Mouse (Mus musculus) c-Kit-positive CD71-positive TER-119-negative erythroid progenitor cells, embryonic 14.5 days (primary cell): ENCODE data around the gene Vmac.

Source experiments
- DNase-seq: peaks from one replicate; pipeline ENCODE4 v3.0.0-alpha.2; 2013; ENCODE audit warnings: low read depth

The Vmac gene

GRCm38 (mm10) chr17:56686801-56687200, 31.0 kb downstream of the Vmac start:
- no peak for DNase-seq

- no peak for DNase-seq
These were observed 33.2 kb downstream of the Vmac start for GRCm38 (mm10) chr17:56684649-56685048.

DNA sequence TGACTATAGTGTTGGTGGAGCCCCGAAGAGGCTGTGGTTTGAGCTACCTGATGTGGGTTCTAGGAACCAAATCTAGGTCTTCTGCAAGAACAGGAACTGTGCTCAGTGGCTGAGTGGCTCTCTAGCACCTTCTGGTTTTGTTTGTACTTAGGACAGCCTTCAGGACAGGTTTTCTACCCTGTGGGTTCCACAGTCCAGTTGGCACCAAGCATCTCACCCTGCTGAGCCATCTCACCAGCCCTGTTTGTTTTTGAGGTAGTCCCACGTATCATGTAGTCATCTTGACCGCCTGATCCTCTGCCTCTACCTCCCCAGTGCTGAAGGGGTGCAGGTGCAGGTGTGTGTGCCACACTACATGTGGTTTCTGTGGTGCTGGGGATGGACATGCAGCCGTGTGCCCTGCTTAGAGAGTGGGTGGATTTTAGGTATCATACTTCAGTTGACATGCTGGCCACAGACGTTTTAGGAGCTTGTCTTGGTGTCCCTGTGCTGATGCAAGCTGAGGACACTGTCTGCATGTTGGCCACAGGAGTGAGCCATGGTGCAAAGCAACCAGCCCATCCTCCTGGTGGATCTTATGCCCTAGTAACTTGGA, 34.2 kb downstream of the Vmac start:
- no peak for DNase-seq

GRCm38 (mm10) chr17:56682880-56683279, 34.9 kb downstream of the Vmac start:
- no peak for DNase-seq

- no peak for DNase-seq
These were observed 36.0 kb downstream of the Vmac start for GRCm38 (mm10) chr17:56681791-56682190.

GRCm38 (mm10) chr17:56673647-56674416, 44.0 kb downstream of the Vmac start:
- DNase-seq = no peak

DNA sequence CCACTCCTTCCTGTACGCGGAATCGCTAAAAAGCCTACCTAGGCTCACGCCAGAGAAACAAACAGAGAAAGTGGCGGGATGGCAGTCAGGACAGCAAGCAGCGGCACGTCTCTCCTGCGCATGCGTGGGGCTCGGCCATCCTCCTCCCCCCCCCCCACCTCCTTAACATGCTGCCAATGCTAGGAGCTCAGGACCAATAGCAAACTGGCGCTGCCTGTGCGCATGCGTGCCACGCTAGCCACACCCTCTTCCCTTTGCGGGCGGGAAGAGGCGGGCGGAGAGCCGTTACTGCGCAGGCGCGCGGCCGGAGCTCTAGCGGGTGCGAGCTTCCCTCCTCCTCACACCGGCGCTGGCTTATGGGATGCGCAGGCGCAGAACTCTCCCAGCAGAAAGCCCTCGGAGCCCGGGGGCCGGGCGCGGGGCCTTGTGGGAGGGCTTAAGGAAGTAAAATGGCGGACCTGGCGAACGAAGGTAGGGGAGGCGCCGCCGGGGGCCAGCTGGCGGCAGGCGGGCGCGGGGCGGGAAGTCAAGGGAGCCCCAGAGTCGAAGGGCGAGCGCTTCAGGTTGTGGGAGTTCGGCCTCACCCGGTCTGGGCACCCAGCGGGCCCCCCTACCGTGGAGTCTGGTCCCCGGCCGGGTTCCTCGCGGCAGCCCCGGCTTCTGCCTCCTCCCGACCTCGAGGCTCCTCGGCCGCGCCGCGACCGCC, 44.7 kb downstream of the Vmac start, which contains the start of gene Ranbp3:
Gene Ranbp3 (plus strand): TSS at position 354 of the 706 bp plus-strand sequence.
- DNase-seq = peak; percentile 98

- DNase-seq = no peak
These were observed 48.1 kb downstream of the Vmac start for GRCm38 (mm10) chr17:56669766-56670165.

DNA sequence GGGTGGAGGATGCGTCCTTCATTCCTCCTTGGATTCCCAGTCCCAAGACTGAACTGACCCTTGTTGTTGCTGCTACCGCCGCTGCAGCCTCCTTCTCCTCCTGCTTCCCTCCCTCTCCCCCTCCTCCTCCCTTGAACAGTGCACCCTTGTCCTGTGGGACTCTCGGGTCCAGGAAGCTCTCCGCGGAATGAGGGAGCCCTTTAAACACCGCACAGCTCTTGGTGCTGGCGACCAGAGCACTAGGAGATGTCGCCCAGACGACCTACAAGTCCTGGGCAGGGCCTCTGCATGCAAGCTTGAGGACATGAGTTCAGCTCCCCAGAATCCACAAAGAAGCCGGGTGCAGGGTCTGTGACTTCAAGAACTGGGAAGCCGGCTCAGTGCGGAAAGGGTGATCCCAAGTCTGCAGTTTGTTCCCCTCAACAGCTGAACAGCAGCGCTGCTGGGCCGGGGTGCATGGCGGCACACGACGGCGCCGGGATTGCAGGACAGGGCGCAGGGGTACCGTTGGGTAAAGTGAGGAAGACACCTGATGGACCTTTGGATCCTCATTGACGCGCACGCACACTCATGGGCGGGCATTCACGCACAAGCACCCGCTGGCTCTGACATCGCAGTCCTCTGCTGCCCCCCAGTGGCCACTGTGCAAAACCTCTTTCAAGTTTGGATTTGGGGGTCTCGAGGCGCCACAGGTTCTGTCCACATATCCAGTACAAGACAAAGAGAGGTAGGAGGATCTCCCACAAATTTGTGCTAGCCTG, 49.3 kb downstream of the Vmac start:
- DNase-seq = no peak

DNA sequence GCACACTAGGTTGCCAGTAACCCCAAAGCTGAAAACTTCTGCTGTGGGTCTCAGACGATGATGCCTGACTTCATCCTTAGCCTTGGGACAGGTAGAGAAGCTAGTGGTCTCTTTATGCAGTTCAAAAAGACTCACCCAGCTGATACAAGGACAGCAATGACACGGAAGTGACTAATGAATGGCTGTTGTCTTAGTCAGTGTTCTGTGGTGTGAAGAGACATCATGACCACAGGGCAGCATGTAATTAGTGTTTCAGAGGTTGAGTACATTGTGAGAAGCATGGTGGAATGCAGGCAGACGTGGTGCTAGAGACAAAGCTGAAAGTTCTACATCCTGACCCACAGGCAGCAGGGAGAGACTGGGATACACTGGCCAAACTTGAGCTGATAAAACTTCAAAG, 50.2 kb downstream of the Vmac start:
- no peak for DNase-seq

- DNase-seq = no peak
These were observed 51.4 kb downstream of the Vmac start for GRCm38 (mm10) chr17:56666384-56666783.

- DNase-seq = no peak
These were observed 53.5 kb downstream of the Vmac start for GRCm38 (mm10) chr17:56664333-56664732.
